Mouse (Mus musculus) neural tube, embryonic 10.5 days (tissue): ENCODE data around the gene Surf2.
A peak's percentile ranks its signal among the peaks of the same experiment; 100 is the strongest.

Source experiments
- DNase-seq: peaks from one replicate; pipeline ENCODE4 v3.0.0-alpha.2; 2017; ENCODE audit warnings: low spot score; ENCODE audit errors: extremely low spot score

Gene Surf2

GRCm38 (mm10) chr2:26914148-26914941 lies 1.8 kb upstream of the Surf2 start:
- DNase-seq = no peak

DNA sequence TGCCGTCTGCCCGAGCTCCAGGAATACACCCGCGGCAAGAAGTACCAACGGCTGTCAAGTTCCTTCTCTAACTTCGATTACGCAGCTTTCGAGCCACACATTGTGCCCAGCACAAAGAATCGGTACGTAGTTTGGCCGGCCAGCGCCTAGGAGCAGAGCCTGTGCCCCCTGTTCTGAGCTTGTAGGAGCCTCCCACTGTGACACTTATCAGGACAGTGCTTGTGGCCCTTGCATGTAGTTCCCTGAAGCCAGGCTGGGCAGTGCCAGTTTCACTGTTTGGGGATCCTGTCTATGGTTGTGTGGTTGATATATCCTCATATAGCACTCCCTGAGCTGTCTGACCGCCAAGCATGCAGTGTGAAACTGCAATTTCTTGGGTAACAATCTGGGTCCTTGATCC lies 571 bp downstream of the Surf2 start:
- DNase-seq = no peak

GRCm38 (mm10) chr2:26919684-26920083 lies 3.5 kb downstream of the Surf2 start:
- no peak for DNase-seq

DNA sequence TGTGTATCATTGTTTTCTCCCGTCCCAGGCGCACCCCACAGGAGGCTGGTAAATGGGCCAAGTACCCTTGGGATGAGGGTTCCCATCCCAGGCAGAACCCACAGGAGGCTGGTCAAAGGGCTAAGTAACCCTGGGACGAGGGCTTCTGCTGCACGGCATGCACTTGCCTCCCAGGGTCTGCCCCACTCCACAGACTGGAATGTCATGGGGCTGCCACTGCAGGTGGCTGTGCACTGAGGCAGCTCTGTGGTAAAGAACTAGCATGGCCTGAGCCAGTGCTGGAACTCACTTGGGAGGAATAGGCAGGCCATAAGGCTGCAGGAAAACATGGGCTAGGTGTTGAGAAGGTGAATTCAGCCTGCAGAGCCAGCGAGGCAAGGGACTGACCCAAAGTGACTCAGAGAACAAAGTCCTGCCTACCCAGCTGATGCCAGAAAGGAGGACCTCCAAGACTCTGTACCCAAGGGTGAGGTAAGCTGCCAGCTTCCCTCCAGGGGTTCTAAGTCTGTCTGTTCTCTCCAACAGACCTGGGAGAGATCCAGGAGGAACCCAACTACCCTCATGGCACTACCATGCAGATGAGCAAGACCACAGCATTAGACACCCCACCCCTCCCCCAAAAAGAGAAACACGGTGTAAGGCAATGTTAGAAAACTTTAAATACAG lies 4.2 kb downstream of the Surf2 start:
- no peak for DNase-seq

DNA sequence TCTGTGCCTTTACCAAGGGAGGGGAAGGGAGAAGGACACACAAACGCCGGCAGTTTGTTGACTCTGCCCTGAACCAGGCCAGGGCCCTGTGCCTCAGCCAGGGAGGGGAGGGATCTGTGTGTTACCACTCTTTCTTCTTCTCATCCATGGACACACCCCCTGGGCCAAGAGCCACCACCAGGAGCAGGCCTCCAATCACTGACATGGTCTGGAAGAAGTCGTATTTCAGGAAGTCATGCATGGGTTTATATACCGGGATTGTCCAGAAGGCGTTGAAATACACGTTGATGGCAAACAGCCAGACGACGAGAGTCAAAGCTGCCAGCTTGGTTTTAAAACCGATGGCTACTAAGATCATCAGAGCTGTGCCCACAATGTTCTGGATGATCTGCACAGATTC lies 5.6 kb downstream of the Surf2 start:
- no peak for DNase-seq

DNA sequence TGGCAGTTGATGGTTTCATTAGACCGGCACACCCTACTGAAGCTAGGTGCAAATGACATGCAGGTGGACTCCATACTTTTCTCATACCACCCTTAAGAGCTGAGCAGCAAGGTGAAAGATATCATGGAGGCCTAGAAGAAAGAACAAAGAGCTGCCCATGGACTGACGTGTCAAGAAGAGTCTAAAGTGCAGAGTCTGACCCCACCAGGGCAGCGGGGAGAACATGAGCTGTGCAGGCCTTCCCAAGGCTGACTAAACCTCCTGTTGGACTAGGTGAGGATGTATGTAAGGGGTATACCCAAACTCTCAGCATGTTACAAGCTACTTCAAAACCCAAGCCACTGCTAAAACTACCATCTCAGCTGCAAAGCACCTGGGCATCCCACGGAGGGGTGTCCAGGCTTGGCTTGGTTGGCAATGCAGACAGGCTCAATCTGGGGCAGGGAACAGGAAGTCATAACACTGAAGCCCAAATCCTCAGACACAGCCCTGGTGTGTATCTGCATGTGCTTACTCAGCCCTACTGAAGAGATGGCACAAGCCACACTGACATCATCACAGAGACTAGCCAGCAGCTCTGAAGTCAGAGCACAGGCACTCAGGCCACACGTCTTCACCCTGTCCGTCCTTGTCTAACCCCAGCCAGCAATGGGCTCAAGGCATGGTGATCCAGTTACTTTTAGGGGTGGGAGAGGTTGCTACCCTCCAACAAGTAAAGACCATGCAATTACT lies 11.7 kb downstream of the Surf2 start:
- no peak for DNase-seq

GRCm38 (mm10) chr2:26930390-26930789 lies 14.2 kb downstream of the Surf2 start:
- peak; percentile 54 for DNase-seq

GRCm38 (mm10) chr2:26932473-26933303 lies 16.5 kb downstream of the Surf2 start:
- no peak for DNase-seq

DNA sequence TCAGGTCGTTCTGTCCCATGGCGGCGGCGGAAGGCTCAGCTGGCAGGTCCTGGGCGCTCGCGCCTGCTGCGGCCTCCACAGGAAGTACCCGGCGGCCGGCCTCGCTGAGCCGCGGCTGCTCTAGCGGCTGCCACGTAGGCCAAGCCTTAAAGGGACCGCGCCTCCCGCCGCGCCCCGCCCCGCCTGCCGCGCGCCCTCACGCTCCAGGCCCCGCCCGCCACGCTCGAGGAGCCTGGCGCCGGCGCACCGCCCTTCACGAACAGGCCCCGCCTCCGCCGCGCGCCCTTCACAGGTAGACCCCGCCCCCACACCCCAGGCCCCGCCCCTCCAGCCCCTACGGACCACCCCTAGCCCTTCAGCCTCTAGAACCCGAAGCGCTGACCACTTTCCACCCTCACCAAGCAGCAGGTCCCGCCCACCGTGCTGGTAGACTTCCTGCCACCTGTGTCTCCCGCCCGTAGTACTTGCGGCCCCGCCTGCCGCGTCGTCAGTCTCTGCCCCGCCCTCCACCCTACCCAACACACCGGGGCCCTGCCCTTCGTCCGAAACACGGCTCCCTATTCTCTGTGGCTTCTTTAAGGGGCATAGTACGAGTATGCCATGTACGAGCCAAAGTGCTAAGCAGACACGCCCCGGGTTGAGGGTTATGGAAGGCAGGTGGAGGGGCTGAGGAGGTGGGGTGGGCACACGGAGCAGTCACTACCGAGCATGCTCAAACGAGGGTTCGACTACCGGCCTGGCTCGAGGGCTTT lies 17.3 kb downstream of the Surf2 start, which contains the start of the genes Surf4 and Stkld1:
Surf4 (minus strand) TSS at position 625 of the 752 bp plus-strand sequence.
Stkld1 (plus strand) TSS at position 744 of the 752 bp plus-strand sequence.
- DNase-seq = peak; percentile 93

DNA sequence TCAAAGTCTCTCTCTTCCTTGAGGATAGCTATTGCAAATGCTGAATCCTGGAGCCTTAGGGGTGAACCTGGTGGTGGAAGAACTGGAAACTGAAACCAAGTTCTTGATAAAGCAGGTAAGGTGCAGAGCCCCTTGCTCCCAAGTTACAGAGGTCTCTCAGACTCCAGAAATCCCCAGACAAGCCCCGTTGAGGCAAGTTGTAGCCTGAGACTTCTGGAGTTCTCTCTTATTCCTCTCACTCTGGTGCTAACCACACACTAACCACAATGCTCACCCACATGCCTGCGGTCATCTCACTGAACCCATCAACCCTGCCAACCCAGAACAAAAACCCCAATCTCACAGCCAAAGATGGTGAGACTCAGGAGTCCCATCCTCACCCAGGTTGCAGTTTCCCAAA lies 19.1 kb downstream of the Surf2 start:
- no peak for DNase-seq

GRCm38 (mm10) chr2:26936425-26936824 lies 20.3 kb downstream of the Surf2 start:
- no peak for DNase-seq

- DNase-seq = no peak
Observed at GRCm38 (mm10) chr2:26941539-26941938, 25.4 kb downstream of the Surf2 start.

DNA sequence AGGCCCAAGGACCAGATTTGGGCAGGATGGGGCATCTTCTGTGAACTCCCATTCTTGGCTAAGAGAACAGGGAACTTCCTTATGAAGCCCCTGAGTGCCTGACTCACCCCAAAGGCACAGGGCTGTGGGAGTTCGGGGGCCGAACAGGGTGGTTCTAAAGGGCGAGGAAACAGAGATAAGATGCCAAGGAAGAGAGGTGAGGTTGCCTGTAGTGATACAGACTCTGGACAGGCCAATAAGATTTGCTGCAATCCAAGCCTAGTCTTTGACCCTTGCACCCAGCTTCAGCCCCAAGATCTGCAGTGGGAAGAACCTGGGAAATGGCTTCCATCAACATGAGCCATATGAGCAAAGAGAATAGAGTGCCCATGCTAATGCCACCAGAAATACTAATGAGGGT lies 27.1 kb downstream of the Surf2 start:
- no peak for DNase-seq

DNA sequence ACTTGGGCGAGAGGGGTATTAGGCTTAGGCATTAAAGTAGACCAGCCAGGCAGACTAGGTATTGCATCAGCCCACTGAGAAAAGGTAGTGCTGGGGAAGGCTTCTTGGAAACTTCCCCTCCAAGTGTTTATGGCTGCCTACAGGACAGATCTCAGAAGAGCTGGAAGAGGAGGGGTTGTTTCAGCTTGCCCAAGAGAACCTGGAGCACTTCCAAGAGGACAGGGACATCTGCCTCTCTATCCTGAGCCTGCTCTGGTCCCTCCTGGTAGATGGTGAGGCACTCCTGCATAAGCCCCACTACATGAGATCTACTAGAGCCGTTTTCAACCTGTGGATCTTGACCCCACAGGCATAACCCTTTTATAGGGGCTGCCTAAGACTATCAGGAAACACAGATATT lies 34.2 kb downstream of the Surf2 start:
- DNase-seq = no peak

- no peak for DNase-seq
Observed at GRCm38 (mm10) chr2:26951346-26951905, 35.3 kb downstream of the Surf2 start.

- no peak for DNase-seq
Observed at GRCm38 (mm10) chr2:26952193-26952592, 36.0 kb downstream of the Surf2 start.

DNA sequence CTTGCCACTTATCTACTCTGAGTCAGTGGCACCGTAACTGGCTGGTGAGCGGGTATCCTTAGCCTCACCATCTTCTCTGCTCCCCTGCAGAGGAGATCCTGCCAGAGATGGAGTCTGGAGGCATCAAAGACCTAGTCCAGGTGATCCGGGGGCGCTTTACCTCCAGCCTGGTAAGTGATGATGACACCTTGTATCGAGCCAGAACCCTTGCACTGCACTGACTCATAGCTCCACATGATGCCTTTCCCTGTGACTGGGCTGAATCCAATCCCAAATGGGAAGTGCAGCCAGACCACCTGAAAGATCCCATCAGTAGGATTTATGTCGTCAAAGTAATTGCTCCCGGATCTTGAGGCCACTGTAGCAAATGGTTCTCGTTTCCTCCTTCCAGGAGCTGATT lies 36.7 kb downstream of the Surf2 start:
- no peak for DNase-seq

GRCm38 (mm10) chr2:26954735-26955395 lies 38.7 kb downstream of the Surf2 start:
- DNase-seq = no peak

- DNase-seq = no peak
Observed at GRCm38 (mm10) chr2:26956811-26957487, 40.8 kb downstream of the Surf2 start.
